Mouse (Mus musculus): ENCODE measurements around the gene Tmem132b.

GRCm38 (mm10) chr5:125572011-125572410 is 40.4 kb downstream of the Tmem132b start:
- TF ChIP-seq POLR2A (IDR thresholded peaks at IDR 0.05; ENCODE audit: low read depth, low read length) (no peak), CTCF (IDR thresholded peaks at IDR 0.05; ENCODE audit: extremely low read depth, insufficient read depth, insufficient read length, insufficient replicate concordance) (no peak)
